Mouse (Mus musculus) left cerebral cortex, adult 18-20 months (tissue): ENCODE results near the gene Gm49395. TPM values are rescaled to one million over a fixed set of nuclear protein-coding genes. Genes with fewer than 3 reads are reported as not detected.

Experiments used
- DNase-seq, 2 experiments: peaks; one replicate each; pipeline ENCODE4 v3.0.0; 2021 to 2022; ENCODE audit warnings: low spot score in 2 of 2, mixed read lengths in 1 of 2
- long read RNA-seq, 2 experiments: library from polyadenylated mRNA; stranded (forward); transcript quantifications; one replicate each; pipeline ENCODE4 v2.0.0; 2021
- total RNA-seq, 2 experiments: library from RNA; stranded (reverse); gene quantifications; 2 replicates each; pipeline ENCODE4 v1.2.3; 2021

Gene Gm49395
- 1 to 10 TPM; 3.4 to 3.7 TPM for total RNA-seq
- long read RNA-seq, experiment 1, partial matches to known transcripts, result 0 of 2 reads
- long read RNA-seq, experiment 1, other reads (novel, unspliced or antisense), result 1 of 2 reads
- long read RNA-seq, experiment 2, partial matches to known transcripts, result 0 of 1 reads
- long read RNA-seq, experiment 2, other reads (novel, unspliced or antisense), result 1 of 1 reads

- peak; percentile 11 to 27 for DNase-seq
Observed at GRCm38 (mm10) chr13:115101355-115102191, at the start of gene Gm49395, which contains the start of gene Itga1. Gene Gm49395, minus strand, starts transcription at chr13:115101921. Gene Itga1, minus strand, starts transcription at chr13:115101964.

- DNase-seq, result no peak
Observed at GRCm38 (mm10) chr13:115150602-115151001, 48.9 kb upstream of the Gm49395 start.

GRCm38 (mm10) chr13:115149849-115150248 lies 48.1 kb upstream of the Gm49395 start:
- no peak for DNase-seq

GRCm38 (mm10) chr13:115143575-115143974 lies 41.9 kb upstream of the Gm49395 start:
- DNase-seq, result no peak

GRCm38 (mm10) chr13:115142066-115142465 lies 40.3 kb upstream of the Gm49395 start:
- no peak for DNase-seq

- no peak for DNase-seq
Observed at GRCm38 (mm10) chr13:115138513-115138912, 36.8 kb upstream of the Gm49395 start.

- no peak for DNase-seq
Observed at GRCm38 (mm10) chr13:115136761-115137160, 35.0 kb upstream of the Gm49395 start.

- no peak for DNase-seq
Observed at GRCm38 (mm10) chr13:115132435-115132834, 30.7 kb upstream of the Gm49395 start.

- DNase-seq, result no peak
Observed at GRCm38 (mm10) chr13:115131381-115131780, 29.7 kb upstream of the Gm49395 start.

- no peak for DNase-seq
Observed at GRCm38 (mm10) chr13:115130035-115130434, 28.3 kb upstream of the Gm49395 start.

- DNase-seq, result no peak
Observed at GRCm38 (mm10) chr13:115127826-115128225, 26.1 kb upstream of the Gm49395 start.

- DNase-seq, result no peak
Observed at GRCm38 (mm10) chr13:115126534-115126933, 24.8 kb upstream of the Gm49395 start.

- no peak for DNase-seq
Observed at GRCm38 (mm10) chr13:115125130-115125529, 23.4 kb upstream of the Gm49395 start.

- no peak for DNase-seq
Observed at GRCm38 (mm10) chr13:115124521-115124920, 22.8 kb upstream of the Gm49395 start.

- no peak for DNase-seq
Observed at GRCm38 (mm10) chr13:115118756-115119155, 17.0 kb upstream of the Gm49395 start.

- DNase-seq, result no peak
Observed at GRCm38 (mm10) chr13:115118195-115118594, 16.5 kb upstream of the Gm49395 start.

- no peak for DNase-seq
Observed at GRCm38 (mm10) chr13:115116930-115117621, 15.4 kb upstream of the Gm49395 start.

GRCm38 (mm10) chr13:115109628-115110027 lies 7.9 kb upstream of the Gm49395 start:
- DNase-seq, result no peak

GRCm38 (mm10) chr13:115107436-115107835 lies 5.7 kb upstream of the Gm49395 start:
- DNase-seq, result no peak

GRCm38 (mm10) chr13:115106183-115106582 lies 4.5 kb upstream of the Gm49395 start:
- no peak for DNase-seq

- no peak for DNase-seq
Observed at GRCm38 (mm10) chr13:115102754-115103153, 1.0 kb upstream of the Gm49395 start.
